Mouse (Mus musculus) duodenum, adult 2 months (tissue): ENCODE data around the gene Tns1. TPM values are rescaled to one million over a fixed set of nuclear protein-coding genes. Genes with fewer than 3 reads are reported as not detected.

ENCODE experiments used
- polyA plus RNA-seq: library from polyadenylated mRNA; depleted of rRNA; stranded (reverse); fragments of >200 nt; gene quantifications from 2 replicates; pipeline ENCODE4 v1.2.3, GENCODE M21; 2012; ENCODE audit warnings: low replicate concordance; rRNA removed

Tns1 gene
- 48.3 and 120 TPM in 2 replicates for polyA plus RNA-seq

DNA sequence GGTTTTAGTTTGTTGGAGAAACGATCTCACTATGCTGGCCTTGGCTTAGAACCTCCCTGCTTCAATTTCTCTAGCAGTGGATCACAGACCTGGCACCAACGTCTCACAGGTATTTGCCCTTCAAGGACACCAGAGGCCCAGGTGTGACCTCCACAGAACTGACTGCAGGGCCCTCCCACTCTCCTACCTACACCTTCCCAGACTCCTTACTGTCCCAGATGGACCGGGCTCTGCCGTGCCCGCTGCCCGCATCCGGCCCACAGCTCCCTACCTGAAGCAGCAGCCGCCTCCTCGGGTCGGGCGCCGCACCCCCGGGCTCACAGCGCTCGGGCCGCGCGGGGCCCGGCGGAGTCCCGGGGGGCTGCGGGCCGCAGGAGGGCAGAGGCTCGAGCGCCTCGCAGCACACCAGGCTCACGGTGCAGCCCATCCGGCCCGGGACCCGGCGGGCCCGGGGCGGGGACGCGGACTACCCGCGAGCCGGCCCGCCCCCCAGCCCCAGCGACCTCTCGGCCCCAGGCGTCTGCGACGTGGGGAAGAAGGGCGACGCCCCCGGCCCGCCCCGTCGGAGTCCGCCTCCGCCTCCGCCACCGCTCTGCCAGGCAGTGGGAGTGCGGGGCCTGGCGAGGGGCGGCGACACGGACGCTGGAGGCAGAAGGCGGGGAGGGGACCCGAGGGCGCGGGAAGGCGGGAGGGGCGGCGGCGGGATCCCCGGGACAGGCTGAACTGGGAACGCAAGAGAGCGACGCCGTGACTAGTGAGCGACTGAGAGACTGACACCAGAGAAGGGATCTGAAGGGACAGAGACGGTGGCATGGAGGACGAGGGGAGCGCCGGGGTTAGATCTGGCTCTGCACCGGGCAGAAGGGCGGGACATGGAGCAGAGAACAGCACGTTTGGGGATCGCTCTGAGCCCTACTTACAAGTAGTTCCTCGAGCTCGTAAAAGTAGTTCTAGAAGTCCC, at the start of gene Tns1:
Gene Tns1 (minus strand): TSS at position 429 of the 961 bp plus-strand sequence.

DNA sequence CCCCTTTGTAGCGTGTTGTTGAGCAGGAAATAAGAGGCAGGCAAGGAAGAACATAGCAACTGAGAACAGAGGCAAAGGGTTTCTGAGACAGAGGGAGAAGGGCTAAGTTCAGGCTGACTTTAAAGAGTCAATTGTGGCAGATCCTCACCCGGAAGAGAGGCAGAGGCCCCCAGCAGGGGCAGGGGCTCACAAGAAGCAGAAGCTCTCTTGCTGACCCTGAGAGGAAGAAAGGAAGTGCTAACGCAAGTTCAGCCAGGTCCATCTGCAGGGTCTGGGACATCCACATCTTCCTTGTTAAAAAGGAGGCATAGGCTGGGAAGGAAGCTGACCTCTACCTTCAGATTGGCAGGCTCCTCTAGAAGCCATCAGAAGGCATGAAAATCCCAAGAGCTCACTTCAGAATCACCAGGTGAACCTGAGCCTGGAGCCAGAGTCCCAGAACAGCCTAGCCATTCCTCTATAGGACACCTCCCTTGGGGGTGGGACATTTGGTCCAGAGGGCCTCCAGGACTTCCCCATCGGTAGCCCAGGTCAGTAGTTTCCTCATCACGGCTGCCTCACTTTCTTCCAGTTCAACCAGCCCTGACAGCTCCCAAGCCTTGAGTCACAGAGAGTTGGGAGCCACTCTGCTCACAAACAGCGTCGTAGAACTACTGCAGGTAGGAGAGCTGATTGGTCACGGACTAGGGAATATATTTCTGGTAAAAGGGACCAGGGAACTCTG, 29.4 kb upstream of the Tns1 start, which contains the start of gene Cxcr2:
Gene Cxcr2 (plus strand): TSS at position 529 of the 724 bp plus-strand sequence.

DNA sequence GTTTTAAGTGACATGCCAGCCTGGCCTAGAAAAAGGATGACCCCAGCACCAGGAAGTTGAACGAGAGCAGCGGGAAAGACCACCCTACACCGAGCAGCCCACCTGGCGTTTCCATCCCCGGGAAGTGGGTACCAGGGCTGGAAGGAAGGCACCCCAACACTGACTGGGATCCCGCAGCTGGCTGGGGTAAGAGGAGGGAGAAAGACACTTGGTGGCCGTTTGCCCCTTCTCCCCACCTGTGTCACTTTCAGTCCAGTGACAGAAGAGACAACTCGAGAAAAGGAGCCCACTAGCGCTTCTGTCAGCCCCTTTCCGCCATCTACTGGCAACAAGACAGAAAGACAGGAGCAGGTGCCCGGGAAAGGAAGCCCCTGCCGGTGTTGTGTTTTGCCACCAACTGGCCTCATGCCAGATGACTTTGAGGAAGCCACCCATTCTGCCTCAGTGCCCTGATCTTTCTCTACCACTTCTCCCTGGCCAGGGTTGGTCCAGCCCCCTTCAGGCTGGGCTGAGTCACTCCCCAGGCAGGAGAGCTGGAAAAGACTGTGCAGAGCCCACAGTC, 823 bp upstream of the Tns1 start, which contains the start of gene Rufy4:
Gene Rufy4 (plus strand): TSS at position 551 of the 562 bp plus-strand sequence.

Other genes starting within 250 kb of the Tns1 start
- 0.14 and 0.33 TPM in 2 replicates for gene Rufy4, start 1.1 kb upstream of the Tns1 start, polyA plus RNA-seq
- gene Cxcr2, start 29.5 kb upstream of the Tns1 start, polyA plus RNA-seq = 0.11 TPM in 1 of 2 replicates, not detected in the other
- not detected in 2 replicates for gene Cxcr1, start 70.2 kb upstream of the Tns1 start, polyA plus RNA-seq
- 164 and 241 TPM in 2 replicates for gene Arpc2, start 111.6 kb upstream of the Tns1 start, polyA plus RNA-seq
- gene Gpbar1, start 154.1 kb upstream of the Tns1 start, polyA plus RNA-seq = 4.0 and 6.1 TPM in 2 replicates
- 107 and 155 TPM in 2 replicates for gene Aamp, start 160.3 kb upstream of the Tns1 start, polyA plus RNA-seq
- 73.8 and 90.9 TPM in 2 replicates for gene Pnkd, start 160.5 kb upstream of the Tns1 start, polyA plus RNA-seq
- 637 and 738 TPM in 2 replicates for gene Tmbim1, start 181.2 kb upstream of the Tns1 start, polyA plus RNA-seq
- 0.18 and 0.21 TPM in 2 replicates for gene Catip, start 237.7 kb upstream of the Tns1 start, polyA plus RNA-seq